Mouse (Mus musculus): Measurements from ENCODE around the gene Ncoa1. TPM values are rescaled to one million over a fixed set of nuclear protein-coding genes. Genes with fewer than 3 reads are reported as not detected.

The Ncoa1 gene
- polyA plus RNA-seq (2012; rRNA removed): 14.3 and 23.9 TPM in 2 replicates

DNA sequence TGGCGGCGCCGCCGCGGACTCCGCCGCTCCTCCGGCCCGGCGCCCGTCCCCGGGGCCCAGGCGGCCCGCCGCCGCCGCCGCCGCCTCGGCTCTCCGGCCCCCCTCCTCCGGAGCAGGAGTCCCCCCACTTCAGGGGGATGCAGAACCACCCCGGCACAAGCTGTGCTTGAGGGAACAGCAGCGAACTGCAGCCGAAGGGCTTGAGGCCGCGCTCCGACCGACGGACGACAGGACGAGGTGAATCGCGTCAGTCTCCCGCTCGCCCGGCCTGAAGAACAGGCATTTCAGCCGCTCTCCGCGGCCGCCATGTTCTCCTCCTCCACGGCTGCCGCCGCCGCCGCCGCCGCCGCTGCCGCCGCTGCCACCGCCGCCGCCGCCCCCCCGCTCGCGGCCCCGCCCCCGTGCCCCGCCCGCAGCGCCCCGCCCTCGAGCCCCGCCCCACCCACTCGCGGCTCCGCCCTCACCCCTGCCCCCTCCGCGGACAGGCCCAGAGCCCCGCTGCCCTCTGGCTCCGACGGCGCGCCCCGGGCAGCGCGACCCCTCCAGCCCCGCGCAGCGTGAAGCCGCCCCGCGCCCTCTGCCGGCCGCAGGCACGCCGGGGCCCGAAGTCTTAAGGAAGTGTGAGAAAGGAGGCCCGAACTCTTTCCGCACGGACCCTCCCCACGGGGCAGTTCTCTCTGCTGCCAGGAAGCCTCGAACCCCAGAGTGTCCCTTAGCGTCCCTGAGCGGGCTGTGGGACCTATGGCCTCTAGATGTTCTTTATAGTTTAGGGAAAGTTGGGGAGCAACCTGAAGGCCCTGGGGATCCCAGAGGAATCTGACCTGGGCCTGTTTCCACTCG, at the start of gene Ncoa1:
Ncoa1 (minus strand) TSS at position 351 of the 840 bp plus-strand sequence.
- WGBS: 2% methylated on average over 71 of the region's 98 CpGs

DNA sequence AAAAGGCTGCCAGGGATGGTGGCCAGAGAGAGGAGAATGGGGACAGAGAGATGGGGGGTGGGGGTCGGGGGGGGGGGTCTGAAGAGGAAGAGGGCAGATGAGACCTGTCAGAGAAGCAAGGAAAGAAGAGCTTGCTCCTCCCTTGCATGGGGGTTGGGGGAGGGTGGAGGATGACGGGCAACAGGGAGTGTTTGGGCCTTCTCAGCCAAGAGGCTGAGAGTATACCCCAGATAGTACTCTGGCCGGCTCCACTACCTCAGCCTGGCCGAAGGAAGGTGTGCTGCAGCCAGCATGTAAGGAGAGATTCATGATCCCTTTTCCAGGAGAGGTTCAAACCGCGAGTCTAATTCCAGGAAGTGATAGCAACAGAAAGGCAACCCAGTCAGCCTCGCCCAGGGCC, 47.6 kb upstream of the Ncoa1 start:
- no peak for DNase-seq (ENCODE audit: low read depth, low spot score)
- 36% methylated on average over 6 of the region's 7 CpGs for WGBS

More for the DNA sequence above, at the start of gene Ncoa1:
- DNase-seq (ENCODE audit: low read depth, low spot score): no peak

DNA sequence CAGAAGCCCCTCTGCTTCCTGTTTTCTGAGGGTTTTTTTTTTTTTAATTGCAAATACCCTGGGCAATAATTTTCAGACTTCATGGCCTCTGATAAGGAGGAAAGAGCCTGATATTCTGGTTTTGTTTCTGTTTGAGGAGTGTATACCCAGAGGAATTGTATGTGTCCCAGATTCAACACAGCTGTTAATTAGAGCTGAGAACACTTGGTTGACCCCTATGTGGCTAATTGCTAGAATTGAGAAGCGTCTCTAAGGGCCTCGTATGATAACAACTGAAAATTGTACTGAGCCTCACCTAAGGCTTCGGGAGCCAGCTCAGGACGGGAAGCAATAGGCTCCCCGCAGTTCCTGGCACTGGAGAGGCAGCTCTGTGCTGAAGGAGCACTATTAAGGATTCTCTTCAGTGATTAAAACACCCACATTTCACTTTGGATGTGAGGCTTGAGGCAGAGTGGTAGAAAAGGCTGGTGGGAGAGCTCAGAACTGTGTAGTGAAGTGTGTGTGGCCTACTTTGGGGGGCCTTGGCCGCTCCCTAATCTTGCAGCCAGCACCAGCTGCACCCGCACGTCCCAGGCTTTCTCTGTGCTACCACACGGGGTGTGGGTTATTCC, 46.8 kb upstream of the Ncoa1 start:
- no peak for DNase-seq (ENCODE audit: low read depth, low spot score)
- WGBS: 71% methylated on average over 9 of the region's 9 CpGs

DNA sequence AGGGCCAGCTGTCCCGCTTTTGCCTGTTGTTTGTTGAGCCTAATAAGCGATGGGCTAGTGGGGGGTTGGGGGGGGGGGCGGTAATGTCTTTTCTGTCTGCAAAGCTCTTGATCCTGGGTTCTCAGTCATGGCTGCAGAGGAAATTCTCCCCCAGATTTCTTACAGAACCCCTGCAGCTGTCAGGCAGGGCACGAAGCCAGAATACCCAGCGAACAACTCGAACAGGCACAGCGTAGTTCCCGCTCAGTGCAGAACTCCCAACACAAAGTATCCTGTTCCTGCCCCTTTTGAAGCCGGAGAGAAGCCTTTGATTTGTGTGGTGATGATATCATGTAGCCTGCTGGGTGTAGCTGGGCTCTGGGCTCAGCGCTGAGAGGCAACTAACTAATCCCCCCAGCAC, 46.2 kb upstream of the Ncoa1 start:
- WGBS: 31% methylated on average over 10 of the region's 10 CpGs
- no peak for DNase-seq (ENCODE audit: low read depth, low spot score)

DNA sequence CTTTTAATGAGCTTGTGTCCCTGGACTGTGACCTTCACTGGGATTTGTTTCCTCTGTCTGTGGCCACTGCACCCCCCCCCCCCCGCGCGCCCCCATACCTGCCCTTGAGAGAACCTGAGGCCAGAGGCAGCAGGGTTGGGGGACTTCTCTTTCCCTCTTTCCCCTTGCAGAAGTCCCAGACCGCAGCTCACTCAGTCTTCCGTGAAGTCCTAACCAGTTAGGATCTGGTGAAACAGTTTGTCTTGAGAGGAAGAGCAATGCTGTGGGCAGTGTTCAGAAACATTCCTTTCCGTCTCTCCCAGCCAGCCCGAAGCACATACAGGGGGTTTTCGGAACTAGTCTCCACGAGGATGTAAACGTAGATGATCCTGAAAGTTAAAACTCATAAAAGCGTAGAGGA, 42.0 kb upstream of the Ncoa1 start:
- no peak for DNase-seq (ENCODE audit: low read depth, low spot score)
- 49% methylated on average over 11 of the region's 11 CpGs for WGBS

DNA sequence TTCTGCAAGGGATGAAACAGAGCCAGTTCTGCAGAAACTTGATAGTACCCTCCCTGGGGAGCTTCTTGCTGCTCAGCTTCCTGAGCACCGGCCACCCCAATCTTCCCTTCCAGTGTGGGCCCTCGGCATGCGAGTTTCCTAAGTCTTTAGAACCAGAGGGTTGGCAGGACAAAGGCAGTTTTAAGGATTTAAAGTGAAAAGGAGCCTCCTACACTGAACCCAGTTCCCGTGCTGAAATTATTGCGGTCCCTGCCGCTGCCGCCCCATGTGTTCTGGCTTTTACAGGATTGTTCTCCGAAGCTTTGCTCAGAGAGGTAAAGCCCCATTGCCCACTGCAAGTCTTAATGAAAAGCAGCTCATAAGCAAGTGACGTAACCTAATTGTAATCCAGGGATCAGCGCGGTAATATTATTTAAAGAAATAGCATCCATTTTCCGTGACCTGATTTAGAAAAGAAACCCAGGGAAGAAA, 32.6 kb upstream of the Ncoa1 start:
- 69% methylated on average over 12 of the region's 12 CpGs for WGBS
- no peak for DNase-seq (ENCODE audit: low read depth, low spot score)

DNA sequence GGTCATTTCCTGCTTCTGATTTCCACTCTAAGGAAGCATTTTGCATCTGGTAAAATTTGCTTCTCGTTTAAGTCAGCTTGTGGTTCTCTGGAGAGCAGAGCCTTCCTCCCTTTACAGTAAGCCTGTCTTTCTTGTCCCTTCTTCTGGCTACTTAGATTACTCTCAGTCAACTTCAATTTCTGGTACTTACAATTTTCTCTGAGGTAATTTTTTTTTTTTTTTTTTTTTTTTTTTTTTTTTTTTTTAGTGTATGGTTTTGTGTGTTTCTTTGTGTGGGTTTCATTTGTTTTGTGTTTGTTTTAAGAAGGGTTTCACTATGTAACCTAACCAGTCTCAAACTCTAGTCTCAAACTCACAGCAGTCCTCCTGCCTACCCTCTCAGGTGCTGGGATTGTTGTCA, 31.2 kb upstream of the Ncoa1 start:
- 59% methylated on average over 1 of the region's 1 CpGs for WGBS
- no peak for DNase-seq (ENCODE audit: low read depth, low spot score)

DNA sequence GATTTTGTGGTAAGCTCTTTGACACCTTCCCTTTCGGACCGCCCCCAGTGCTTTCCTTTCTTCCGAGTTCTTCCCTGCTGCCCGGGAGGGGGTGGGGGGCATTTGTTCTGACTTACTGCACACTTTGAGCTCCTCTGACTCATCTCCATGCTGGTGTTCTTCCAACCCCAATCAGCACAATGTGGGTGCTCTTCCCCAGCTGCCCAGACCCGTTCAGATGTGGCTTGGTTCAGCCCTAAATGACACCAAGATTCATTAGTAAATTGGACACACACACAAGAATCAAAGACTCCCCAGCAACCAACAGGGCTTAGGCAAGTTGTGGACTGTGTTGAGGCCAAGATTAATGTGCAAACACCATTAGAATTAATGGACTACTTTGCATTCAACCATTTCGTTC, 30.5 kb upstream of the Ncoa1 start:
- 47% methylated on average over 6 of the region's 6 CpGs for WGBS
- DNase-seq (ENCODE audit: low read depth, low spot score): no peak

DNA sequence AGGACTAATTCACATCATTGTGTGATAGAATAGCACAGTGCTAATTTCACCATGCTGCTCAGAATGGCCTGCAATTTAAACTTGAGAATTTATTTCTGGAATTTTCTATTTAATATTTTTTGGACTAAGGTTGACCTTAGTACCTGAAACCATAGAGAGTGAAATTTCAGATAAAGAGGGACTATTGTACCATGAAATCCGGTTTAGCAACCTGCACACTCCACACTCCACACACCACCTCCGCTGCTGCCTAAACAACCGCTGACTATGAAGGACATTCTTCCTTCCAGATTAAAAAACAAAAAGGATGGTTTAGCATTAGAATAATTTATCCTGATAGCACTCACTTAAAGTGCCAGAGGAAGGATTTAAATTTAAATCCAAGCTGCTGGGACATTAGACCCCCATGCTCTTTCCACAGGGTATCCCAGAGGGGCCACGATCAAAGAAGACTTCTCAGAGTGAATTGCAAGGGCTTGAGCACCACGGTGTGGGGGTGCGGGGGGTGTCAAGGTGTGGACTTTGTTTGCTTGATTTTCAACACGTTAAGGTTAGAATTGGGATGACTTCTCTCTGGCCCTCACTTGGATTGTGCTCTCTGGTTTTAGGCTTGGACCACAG, 29.9 kb upstream of the Ncoa1 start:
- no peak for DNase-seq (ENCODE audit: low read depth, low spot score)
- WGBS: 49% methylated on average over 7 of the region's 7 CpGs

DNA sequence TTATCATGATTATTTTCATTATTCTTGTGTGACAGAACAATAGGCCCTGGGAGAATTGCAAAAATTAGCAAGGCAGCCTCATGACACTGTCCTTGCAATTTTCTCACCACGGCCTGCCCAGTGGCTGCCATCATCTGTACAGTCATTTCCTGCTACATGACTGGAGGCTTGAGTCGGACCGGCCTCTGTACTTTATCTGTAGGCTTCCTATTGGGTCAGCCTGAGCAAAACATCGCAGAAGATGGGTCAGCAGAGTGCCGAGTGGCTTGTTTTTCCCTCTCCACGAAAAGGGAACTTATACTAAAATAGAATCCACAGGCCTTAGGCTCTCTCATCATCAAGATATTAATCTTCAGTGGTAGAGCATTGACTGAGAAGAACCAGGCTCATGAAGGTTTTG, 28.3 kb upstream of the Ncoa1 start:
- WGBS: 76% methylated on average over 6 of the region's 6 CpGs
- no peak for DNase-seq (ENCODE audit: low read depth, low spot score)

DNA sequence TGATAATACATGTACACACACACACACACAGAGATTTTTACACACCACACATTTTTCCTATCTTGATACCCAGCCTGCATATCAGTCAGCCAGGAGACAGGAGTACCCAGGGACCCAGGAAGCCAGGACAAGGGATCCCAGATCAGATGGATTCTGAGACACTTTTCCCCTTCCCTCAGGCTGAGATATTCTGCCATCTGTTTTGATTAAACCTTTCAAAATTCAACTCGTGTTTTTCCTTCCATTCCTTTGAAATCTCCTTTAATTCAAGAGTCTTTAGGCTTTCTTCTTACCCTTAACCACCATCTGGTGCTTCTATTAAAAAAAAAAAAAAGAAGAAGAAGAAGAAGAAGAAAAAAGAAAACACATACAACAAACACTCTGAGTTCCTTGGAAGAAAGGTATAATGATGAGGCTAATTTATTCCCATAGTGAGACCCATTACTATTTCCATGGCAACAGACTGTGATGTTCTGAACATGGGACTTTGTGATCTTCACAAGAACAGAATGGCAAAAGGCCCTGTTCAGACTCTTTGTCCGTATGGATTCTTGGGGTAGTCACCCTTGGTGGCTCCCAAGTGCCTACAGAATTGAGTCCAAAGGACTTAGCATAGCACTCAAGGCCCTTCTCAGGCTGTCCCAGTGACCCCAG, 26.8 kb upstream of the Ncoa1 start:
- DNase-seq (ENCODE audit: low read depth, low spot score): no peak
- 80% methylated on average over 2 of the region's 2 CpGs for WGBS

DNA sequence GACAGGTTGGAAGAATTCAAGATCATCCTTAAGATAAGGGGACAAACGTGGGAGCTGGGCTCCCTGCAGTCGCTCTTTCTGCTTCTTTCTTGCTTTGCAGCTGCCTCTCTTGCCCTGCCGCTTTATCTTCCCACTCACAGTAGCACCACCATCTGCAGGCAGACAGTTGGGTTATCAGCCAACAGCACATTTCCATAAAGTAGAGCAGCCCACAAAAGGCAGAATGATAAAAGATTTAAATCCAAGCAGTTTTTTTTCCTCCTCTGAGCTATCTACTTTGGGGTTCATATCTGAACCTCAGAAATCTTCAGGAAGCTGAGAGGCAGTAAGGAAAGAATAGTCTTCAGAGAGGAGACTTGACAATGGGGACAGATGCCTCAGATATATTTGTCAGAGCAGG, 24.9 kb upstream of the Ncoa1 start:
- DNase-seq (ENCODE audit: low read depth, low spot score): no peak
- 64% methylated on average over 3 of the region's 3 CpGs for WGBS

DNA sequence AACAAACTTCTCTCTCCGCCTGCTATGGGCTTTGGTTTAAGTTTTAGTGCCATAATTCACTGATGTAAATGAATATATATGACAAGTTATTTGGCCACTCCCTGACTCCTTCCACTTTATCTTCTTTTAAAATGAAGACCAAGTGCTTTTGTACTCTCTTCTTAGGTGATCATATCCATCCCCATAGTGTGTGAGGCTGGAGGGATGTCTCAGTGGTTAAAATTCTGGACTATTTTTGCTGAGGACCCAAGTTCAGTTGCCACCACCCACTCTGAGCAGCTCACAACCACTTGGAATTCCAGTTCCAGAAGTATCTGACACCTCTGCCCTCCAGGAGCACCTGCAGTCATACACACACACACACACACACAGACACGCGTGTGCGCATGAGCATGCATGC, 23.5 kb upstream of the Ncoa1 start:
- WGBS: 94% methylated on average over 4 of the region's 4 CpGs
- DNase-seq (ENCODE audit: low read depth, low spot score): no peak

DNA sequence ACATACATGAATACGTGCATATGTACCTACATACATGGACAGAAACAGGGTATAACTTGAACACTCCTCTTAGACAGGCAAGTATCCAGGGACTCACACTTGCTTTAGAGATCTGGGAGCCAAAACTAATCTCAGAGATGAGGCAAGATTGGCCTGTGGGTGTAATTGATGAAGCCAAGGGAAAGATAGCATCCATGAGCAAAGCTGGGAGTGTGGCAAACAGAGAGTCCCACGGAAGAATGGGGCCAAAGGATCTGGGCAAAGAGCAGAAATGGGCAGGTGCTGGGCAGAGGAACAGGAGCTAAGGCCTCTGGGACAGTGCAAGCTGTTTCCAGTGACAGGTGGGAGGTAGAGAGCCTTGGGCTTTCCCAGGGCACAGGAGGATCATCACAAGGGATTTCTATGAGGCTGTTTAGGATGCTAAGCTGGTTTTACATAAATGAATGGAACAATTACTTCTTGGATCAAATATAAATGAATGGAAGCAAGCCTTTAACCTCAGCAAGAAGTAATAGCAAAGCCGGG, 22.7 kb upstream of the Ncoa1 start:
- WGBS: 77% methylated on average over 3 of the region's 3 CpGs

DNA sequence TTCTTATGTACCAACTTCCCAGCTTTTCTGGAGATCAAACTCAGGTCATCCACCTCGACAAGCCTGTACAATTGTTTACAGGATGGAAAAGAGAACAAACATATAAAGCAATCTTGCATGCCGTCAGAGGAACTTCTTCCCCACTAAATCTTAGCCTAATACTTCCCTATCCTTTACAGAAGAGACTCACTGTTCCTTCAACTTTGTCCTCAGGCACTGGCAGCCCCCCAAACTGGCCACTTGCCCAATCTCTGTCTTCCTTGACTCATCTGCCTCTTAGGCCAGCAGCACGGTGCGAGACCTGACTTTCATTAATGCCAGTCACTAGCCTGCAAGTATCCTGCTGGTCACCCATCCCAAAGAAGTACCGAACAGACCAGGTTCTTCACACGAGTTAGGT, 11.4 kb upstream of the Ncoa1 start:
- WGBS: 51% methylated on average over 6 of the region's 6 CpGs
- no peak for DNase-seq (ENCODE audit: low read depth, low spot score)

More for the DNA sequence above, 22.7 kb upstream of the Ncoa1 start:
- DNase-seq (ENCODE audit: low read depth, low spot score): no peak

DNA sequence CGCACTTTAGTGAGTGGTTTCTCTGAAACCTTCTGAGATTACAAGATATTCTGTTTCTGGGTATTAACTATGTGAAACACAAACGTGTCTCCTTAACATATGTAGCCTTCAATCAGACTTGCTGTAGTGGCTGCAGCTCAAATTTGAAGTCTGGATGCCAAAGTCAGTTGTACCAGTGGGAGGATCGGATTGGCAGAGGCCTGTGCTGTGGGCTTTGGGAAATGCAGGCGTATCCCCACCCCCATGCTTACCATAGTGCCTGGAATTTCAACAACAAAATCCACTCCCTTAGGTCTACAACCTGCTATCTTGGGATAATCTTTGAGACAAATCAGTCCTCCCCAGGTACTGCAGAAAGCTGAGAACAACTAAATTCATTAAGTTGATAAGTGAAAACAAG, 6.4 kb upstream of the Ncoa1 start:
- 83% methylated on average over 4 of the region's 4 CpGs for WGBS
- no peak for DNase-seq (ENCODE audit: low read depth, low spot score)

DNA sequence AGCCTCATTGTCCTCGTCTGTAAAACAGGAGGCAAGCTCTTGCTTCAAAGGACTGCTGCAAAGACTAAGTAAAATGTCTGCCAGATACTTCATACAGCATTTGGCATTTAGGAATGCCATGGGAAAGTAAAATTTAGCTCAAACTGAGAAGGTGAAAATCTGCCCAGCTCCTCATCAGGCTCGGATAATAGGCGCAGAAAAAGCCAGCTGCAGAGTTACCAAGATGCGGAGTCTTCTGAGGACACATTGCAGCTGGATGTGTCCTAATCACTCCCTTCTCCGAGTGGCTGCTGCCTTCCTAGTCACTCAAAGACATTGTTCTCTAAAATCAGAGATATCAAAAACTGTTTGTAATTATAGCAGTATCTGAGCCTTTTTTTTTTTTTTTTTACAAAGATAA, 4.7 kb upstream of the Ncoa1 start:
- 78% methylated on average over 5 of the region's 5 CpGs for WGBS
- DNase-seq (ENCODE audit: low read depth, low spot score): no peak

DNA sequence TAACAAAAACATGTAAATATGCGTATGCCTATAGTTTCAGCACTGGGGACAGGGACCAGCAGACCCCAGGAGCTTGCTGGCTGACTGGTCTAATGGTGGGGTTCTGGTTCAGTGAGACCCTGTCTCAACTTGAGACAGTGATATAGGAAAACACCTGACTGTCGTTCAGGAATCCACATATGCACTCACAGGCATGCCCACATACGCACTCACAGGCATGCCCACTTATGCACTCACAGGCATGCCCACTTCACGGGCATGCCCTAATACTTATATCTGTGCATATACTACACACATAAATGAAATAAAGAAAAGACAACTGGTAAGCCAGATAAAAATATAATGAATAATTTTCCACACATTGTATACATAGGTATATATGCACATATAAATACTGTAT, 3.3 kb upstream of the Ncoa1 start:
- 90% methylated on average over 4 of the region's 4 CpGs for WGBS
- no peak for DNase-seq (ENCODE audit: low read depth, low spot score)

DNA sequence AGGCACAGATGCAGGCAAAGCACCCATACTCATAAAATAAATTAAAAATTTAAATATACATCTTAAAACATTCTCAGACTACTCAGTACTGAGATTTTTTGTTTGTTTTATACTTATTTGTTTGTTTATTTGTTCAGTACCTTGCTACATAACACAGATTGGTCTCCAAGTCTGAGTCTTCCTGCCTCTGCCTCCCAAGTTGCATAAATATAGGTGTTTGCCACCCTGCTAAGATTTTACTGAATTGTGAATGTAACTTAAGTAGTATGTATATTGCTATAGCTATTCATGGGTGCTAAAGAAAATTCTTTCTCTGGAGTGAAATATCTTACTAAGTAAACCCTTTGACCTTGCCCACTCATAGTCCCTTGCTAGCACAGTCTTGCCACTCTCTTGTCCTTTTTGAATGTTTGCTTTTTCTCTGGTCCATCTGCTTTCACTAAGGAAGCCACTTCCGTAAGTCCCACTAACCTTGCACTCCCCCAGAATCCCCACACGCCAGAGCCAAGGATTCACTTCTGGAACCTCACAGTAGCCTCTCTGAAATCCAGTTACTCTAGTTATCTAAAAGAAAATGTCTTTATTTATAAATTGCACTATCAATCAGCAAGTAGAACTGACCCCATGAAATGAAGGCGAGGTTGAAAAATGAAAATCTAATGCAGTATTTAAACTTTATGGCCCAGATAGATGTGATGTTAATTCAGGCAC, 2.3 kb upstream of the Ncoa1 start:
- WGBS: 93% methylated on average over 3 of the region's 3 CpGs
- no peak for DNase-seq (ENCODE audit: low read depth, low spot score)
